Mouse (Mus musculus) limb, embryonic 10.5 days (tissue): Measurements from ENCODE around the gene Fam83f. TPM values are rescaled to one million over a fixed set of nuclear protein-coding genes. Genes with fewer than 3 reads are reported as not detected.

Source experiments
- DNase-seq: peaks from one replicate; pipeline ENCODE4 v3.0.0-alpha.2; 2017; ENCODE audit warnings: low spot score
- H3K27ac ChIP-seq: fragments of 300-500 bp; sonication (generic); 2 replicates; pipeline ENCODE4 v1.5.1; 2016; ENCODE audit warnings: mild to moderate bottlenecking
- H3K27me3 ChIP-seq: fragments of 300-500 bp; sonication (generic); 2 replicates; pipeline ENCODE4 v1.6.1; 2016; ENCODE audit warnings: low read depth, mild to moderate bottlenecking; ENCODE audit not compliant: poor library complexity, severe bottlenecking
- H3K36me3 ChIP-seq: fragments of 300-500 bp; sonication (generic); 2 replicates; pipeline ENCODE4 v1.6.1; 2016; ENCODE audit warnings: mild to moderate bottlenecking, moderate library complexity
- H3K4me1 ChIP-seq: fragments of 300-500 bp; sonication (generic); 2 replicates; pipeline ENCODE4 v1.6.1; 2016
- H3K4me3 ChIP-seq: fragments of 300-500 bp; sonication (generic); 2 replicates; pipeline ENCODE4 v1.5.1; 2016; ENCODE audit warnings: mild to moderate bottlenecking, moderate library complexity
- H3K9me3 ChIP-seq: fragments of 300-500 bp; sonication (generic); replicated peaks from 2 replicates; pipeline ENCODE4 v1.6.1; 2016; ENCODE audit warnings: mild to moderate bottlenecking
- WGBS: fragments of 180-500 bp; shearing (Covaris S2); methylation state at CpG from one replicate; pipeline ENCODE4 v1.1.7; 2016; 5-methylcytosine and 5-hydroxymethylcytosine counted together
- polyA plus RNA-seq: library from polyadenylated mRNA; unstranded; fragments of >200 nt; fragmentation: Nextera tagmentation; extraction: Ambion mirVana; gene quantifications from 2 replicates; pipeline ENCODE4 v1.2.1, GENCODE M21; 2016

Gene Fam83f
- polyA plus RNA-seq, 1 experiment from 2014 or later = 1.2 TPM

DNA sequence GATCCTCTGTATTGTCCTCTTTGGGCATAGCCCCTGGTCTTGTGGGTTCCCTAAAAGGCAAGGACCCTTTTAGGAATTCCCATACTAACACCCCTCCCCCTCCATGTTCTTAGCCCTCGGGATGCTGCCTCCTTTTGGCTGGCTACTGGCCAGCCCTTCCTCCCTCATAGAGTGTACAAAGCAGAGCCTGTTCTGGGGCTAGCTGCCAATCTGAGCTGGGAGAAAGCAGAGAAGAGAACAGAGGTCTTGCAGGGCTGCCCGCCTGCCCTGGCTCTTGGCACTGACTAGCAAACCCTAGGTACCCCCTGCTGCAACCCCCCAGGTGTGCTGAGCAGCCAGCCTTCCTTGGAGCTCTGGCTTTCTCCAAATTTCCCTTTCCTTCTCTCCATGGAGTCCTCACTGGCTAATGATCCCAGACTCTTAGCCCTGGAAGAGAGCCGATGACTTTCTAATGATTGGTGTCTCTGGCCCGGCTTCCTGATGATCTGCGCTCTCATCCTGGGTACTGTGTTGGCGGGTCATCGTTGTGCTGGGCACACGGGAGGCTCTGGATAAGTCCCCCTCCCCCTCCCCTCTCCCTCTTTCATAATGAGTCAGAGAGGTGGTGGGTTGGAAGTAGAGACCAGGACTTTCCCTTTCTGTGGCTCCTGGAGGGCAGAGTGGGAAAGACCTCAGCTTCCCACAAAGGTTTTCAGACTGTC lies 8.0 kb downstream of the Fam83f start:
- 62% methylated on average over 8 of the region's 8 CpGs for WGBS
- Histone ChIP-seq H3K27ac (no peak overlapping the region), H3K36me3 (no peaks in the 10 kb centered on the region), H3K27me3 (peaks cover 14% of the 10 kb centered on the region; the same call in 1 of the 2 replicates), H3K4me1 (peaks cover 25% of the 10 kb centered on the region), H3K9me3 (no peaks in the 10 kb centered on the region), H3K4me3 (no peak overlapping the region)
- no peak for DNase-seq

- Histone ChIP-seq H3K36me3 (no peaks in the 10 kb centered on the region), H3K4me3 (no peak overlapping the region), H3K27me3 (peaks cover 12% of the 10 kb centered on the region; the same call in 1 of the 2 replicates), H3K9me3 (no peaks in the 10 kb centered on the region), H3K27ac (peak overlapping the region; percentile 48; the same call in 1 of the 2 replicates), H3K4me1 (peaks cover 33% of the 10 kb centered on the region)
- no peak for DNase-seq
- 58% methylated on average over 7 of the region's 7 CpGs for WGBS
Observed at GRCm38 (mm10) chr15:80680347-80681030, 8.8 kb downstream of the Fam83f start.

- H3K9me3 ChIP-seq = no peaks in the 10 kb centered on the region
Observed at GRCm38 (mm10) chr15:80681466-80681881, 9.8 kb downstream of the Fam83f start.

GRCm38 (mm10) chr15:80682343-80682742 lies 10.7 kb downstream of the Fam83f start:
- WGBS = 90% methylated on average over 8 of the region's 8 CpGs
- H3K36me3 ChIP-seq = no peaks in the 10 kb centered on the region
- DNase-seq = no peak
- no peak overlapping the region for H3K27ac ChIP-seq
- no peak overlapping the region for H3K4me3 ChIP-seq
- peaks cover 35% of the 10 kb centered on the region for H3K4me1 ChIP-seq
- no peaks in the 10 kb centered on the region for H3K9me3 ChIP-seq
- H3K27me3 ChIP-seq = peaks cover 10% of the 10 kb centered on the region; the same call in 1 of the 2 replicates

More at GRCm38 (mm10) chr15:80681466-80681881, 9.8 kb downstream of the Fam83f start:
- H3K27ac ChIP-seq = no peak overlapping the region
- no peak overlapping the region for H3K4me3 ChIP-seq
- DNase-seq = no peak
- 64% methylated on average over 4 of the region's 4 CpGs for WGBS
- no peaks in the 10 kb centered on the region for H3K36me3 ChIP-seq
- peaks cover 10% of the 10 kb centered on the region; the same call in 1 of the 2 replicates for H3K27me3 ChIP-seq
- peaks cover 35% of the 10 kb centered on the region for H3K4me1 ChIP-seq

- Histone ChIP-seq H3K9me3 (no peaks in the 10 kb centered on the region), H3K27ac (no peak overlapping the region), H3K4me3 (no peak overlapping the region), H3K4me1 (peaks cover 35% of the 10 kb centered on the region), H3K27me3 (peaks cover 4% of the 10 kb centered on the region; the same call in 1 of the 2 replicates), H3K36me3 (no peaks in the 10 kb centered on the region)
- DNase-seq = no peak
- WGBS = 79% methylated on average over 6 of the region's 6 CpGs
Observed at GRCm38 (mm10) chr15:80683151-80683550, 11.5 kb downstream of the Fam83f start.

- Histone ChIP-seq H3K4me1 (peaks cover 35% of the 10 kb centered on the region), H3K36me3 (no peaks in the 10 kb centered on the region), H3K4me3 (no peak overlapping the region), H3K27me3 (peaks cover 4% of the 10 kb centered on the region; the same call in 1 of the 2 replicates), H3K9me3 (no peaks in the 10 kb centered on the region), H3K27ac (no peak overlapping the region)
- no peak for DNase-seq
- 73% methylated on average over 3 of the region's 3 CpGs for WGBS
Observed at GRCm38 (mm10) chr15:80683990-80684389, 12.3 kb downstream of the Fam83f start.

DNA sequence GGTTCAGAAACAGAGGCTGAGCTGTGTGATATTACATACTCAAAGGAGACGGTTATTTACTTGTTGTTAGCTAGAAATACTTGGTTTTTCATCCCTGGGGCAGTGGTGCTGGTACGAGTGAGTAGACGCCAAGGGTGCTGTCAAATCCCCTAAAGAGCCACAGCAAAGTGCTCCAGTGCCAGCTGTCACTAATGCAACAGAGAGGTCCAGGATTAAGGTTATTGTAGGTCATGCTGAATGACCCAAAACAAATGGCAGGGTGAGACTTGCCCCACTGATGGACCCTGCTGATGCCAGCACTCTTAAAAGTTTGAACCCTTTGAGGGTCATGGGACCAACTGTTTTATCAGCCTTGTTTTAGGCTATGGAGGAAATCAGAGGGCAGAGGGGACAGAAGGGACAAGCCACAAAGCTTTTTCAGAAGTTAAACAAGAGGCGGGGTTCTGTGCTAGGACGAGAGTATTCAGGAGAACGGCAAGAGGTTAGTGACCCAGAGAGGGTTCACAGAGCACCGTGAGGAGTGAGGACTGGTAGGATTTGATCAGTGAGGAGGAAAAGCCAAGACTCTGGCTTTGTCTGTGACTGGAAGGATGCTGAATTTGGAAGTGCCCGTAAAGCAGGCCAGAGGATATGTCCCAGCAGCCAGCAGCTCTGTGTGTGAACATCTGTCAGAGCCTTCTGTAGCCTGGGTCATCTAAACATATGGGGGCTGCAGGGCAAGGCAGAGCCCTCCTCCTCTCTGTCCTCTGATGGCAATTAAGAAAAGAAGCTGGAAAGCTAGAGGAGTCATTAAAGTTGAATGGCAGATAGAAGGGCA lies 13.3 kb downstream of the Fam83f start:
- Histone ChIP-seq H3K4me1 (peaks cover 28% of the 10 kb centered on the region), H3K36me3 (no peaks in the 10 kb centered on the region), H3K27me3 (peaks cover 4% of the 10 kb centered on the region; the same call in 1 of the 2 replicates), H3K27ac (no peak overlapping the region), H3K4me3 (no peak overlapping the region), H3K9me3 (no peaks in the 10 kb centered on the region)
- 17% methylated on average over 8 of the region's 8 CpGs for WGBS
- DNase-seq = no peak

- Histone ChIP-seq H3K27me3 (peaks cover 4% of the 10 kb centered on the region; the same call in 1 of the 2 replicates), H3K4me3 (no peak overlapping the region), H3K27ac (no peak overlapping the region), H3K36me3 (no peaks in the 10 kb centered on the region), H3K4me1 (peaks cover 24% of the 10 kb centered on the region), H3K9me3 (no peaks in the 10 kb centered on the region)
- DNase-seq = no peak
- 18% methylated on average over 7 of the region's 7 CpGs for WGBS
Observed at GRCm38 (mm10) chr15:80685603-80685895, 13.9 kb downstream of the Fam83f start.

DNA sequence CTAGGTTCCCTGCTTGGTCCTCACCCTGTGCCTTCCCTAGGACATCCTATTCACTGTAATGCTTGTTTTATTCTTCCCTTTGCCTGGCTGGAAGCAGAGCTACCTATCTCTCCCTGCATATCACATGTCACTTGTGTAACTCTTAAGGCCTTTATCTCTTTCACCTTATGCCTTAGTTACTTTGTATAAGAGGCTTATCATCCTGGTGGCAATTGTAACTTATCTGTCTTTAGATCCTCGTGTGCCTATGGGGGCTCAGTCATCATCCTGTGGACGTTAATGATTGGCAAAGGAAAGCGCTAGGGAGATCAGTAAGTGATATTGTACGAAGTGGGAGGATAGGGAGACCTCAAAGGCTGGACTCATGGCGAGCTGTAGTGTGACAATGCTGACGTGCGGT lies 16.9 kb downstream of the Fam83f start:
- H3K9me3 ChIP-seq = no peaks in the 10 kb centered on the region
- H3K4me1 ChIP-seq = peaks cover 16% of the 10 kb centered on the region; the same call in 1 of the 2 replicates
- H3K27ac ChIP-seq = no peak overlapping the region
- H3K36me3 ChIP-seq = no peaks in the 10 kb centered on the region
- no peak overlapping the region for H3K4me3 ChIP-seq
- H3K27me3 ChIP-seq = peaks cover 22% of the 10 kb centered on the region
- 83% methylated on average over 7 of the region's 7 CpGs for WGBS
- no peak for DNase-seq

DNA sequence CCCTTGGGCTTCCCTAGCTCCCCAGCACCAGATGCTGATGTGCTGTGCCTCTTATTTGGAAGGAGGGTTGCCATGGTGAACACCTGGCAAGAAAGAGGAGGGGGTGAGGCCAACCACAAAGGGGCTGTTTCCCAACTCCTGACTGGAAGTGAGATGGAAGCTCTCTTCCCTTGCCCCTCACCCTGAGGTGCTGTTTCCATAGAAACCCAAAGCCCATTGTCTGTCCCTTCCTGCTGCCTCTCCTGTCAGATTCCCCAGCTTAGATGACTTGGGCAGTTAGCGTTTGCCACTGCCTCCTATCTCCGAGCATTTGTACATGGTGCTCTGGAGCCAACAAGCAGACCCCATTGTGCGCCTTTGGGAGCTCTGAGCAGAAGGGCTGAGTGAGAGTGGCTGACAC lies 21.8 kb downstream of the Fam83f start:
- peaks cover 24% of the 10 kb centered on the region for H3K27me3 ChIP-seq
- DNase-seq = no peak
- H3K27ac ChIP-seq = no peak overlapping the region
- H3K4me3 ChIP-seq = no peak overlapping the region
- WGBS = 51% methylated on average over 3 of the region's 3 CpGs
- no peaks in the 10 kb centered on the region for H3K9me3 ChIP-seq
- no peaks in the 10 kb centered on the region for H3K36me3 ChIP-seq
- peaks cover 27% of the 10 kb centered on the region for H3K4me1 ChIP-seq

DNA sequence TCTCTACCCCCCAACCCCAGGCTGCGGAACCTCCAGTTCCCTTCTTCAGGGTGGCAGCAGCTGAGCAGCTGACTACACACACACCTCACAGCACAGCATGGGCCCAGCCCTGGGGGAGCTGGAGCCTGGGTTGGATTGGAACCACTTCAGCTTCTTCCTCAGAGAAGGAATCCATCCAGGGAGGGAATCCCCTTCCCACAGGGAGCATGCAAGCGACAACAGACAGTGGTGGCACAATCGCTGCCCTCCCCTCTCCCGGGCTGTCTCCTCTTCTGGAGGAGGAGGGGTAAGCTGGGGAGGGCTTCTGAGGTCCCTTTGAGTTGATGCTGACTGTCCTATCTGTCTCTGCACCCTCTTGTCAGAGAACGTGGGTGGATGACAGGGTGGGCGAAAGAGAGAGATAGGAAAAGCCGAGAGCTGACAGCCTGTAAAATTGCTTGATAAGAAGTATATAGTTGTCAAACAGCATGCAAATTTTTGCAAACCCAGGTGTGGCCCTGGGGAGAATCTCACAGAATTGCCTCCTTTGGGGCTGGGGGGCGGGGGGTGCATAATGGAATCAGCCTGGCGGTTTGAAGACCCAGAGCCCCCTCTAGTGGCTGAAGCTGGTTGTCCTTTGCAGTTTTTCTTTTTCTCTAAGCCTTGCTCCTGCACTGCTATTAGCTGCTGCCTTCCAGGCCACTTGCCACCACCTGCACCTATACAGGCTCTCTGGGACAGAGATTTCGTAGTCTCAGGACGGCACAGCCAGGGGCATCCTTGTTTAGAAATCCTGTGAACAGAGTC lies 22.7 kb downstream of the Fam83f start:
- Histone ChIP-seq H3K27ac (peak overlapping the region; percentile 30; the same call in 1 of the 2 replicates), H3K4me3 (no peak overlapping the region), H3K27me3 (peaks cover 24% of the 10 kb centered on the region), H3K36me3 (no peaks in the 10 kb centered on the region), H3K9me3 (no peaks in the 10 kb centered on the region), H3K4me1 (peaks cover 27% of the 10 kb centered on the region)
- DNase-seq = peak; percentile 72
- 28% methylated on average over 11 of the region's 11 CpGs for WGBS

GRCm38 (mm10) chr15:80697564-80697963 lies 25.9 kb downstream of the Fam83f start:
- no peaks in the 10 kb centered on the region for H3K9me3 ChIP-seq
- DNase-seq = no peak
- H3K27me3 ChIP-seq = peaks cover 13% of the 10 kb centered on the region
- H3K4me1 ChIP-seq = peaks cover 27% of the 10 kb centered on the region
- no peak overlapping the region for H3K4me3 ChIP-seq
- 37% methylated on average over 5 of the region's 5 CpGs for WGBS
- H3K27ac ChIP-seq = peak overlapping the region; percentile 68
- no peaks in the 10 kb centered on the region for H3K36me3 ChIP-seq
